Mouse (Mus musculus) C2C12 (cell line): ENCODE measurements around the gene Mpp6. TPM values are rescaled to one million over a fixed set of nuclear protein-coding genes. Genes with fewer than 3 reads are reported as not detected.

Experiments
- H3K27me3 ChIP-seq: one replicate; pipeline ENCODE4 v1.6.1; 2011; ENCODE audit not compliant: control insufficient read depth, insufficient read depth, insufficient read length
- H3K36me3 ChIP-seq: one replicate; pipeline ENCODE4 v1.6.1; 2011; ENCODE audit not compliant: control insufficient read depth, insufficient read depth
- H3K4me3 ChIP-seq: one replicate; pipeline ENCODE4 v1.5.1; 2011; ENCODE audit warnings: mild to moderate bottlenecking, control low read depth; ENCODE audit not compliant: poor library complexity, insufficient read depth, severe bottlenecking
- H3K79me2 ChIP-seq: one replicate; pipeline ENCODE4 v1.6.1; 2011; ENCODE audit not compliant: control insufficient read depth, insufficient read depth
- H3K79me3 ChIP-seq: one replicate; pipeline ENCODE4 v1.6.1; 2011; ENCODE audit warnings: low read depth, control low read depth
- H3ac ChIP-seq: one replicate; pipeline ENCODE3; 2011; ENCODE audit warnings: low read depth; ENCODE audit not compliant: control insufficient read depth, insufficient read length
- CEBPB ChIP-seq: IDR thresholded peaks from one replicate; pipeline ENCODE4 v1.6.1; 2011; ENCODE audit warnings: low read depth, mild to moderate bottlenecking, control low read depth, moderate library complexity
- CTCF ChIP-seq: IDR thresholded peaks from one replicate; pipeline ENCODE4 v1.5.1; 2011; ENCODE audit not compliant: control insufficient read depth, insufficient read depth, insufficient read length
- FOSL1 ChIP-seq: IDR thresholded peaks from one replicate; pipeline ENCODE4 v1.8.0; 2011; ENCODE audit warnings: mild to moderate bottlenecking, low read length; ENCODE audit not compliant: poor library complexity, insufficient read depth, severe bottlenecking
- MAX ChIP-seq: IDR thresholded peaks from one replicate; pipeline ENCODE4 v1.6.1; 2011; ENCODE audit warnings: mild to moderate bottlenecking, control low read depth
- MYOD1 ChIP-seq: IDR thresholded peaks from one replicate; pipeline ENCODE4 v1.6.1; 2011; ENCODE audit warnings: low read depth; ENCODE audit not compliant: control insufficient read depth, insufficient read length
- MYOG ChIP-seq: IDR thresholded peaks from one replicate; pipeline ENCODE4 v1.6.1; 2011; ENCODE audit not compliant: control insufficient read depth, insufficient read length; ENCODE audit errors: extremely low read depth
- USF1 ChIP-seq: IDR thresholded peaks from one replicate; pipeline ENCODE4 v1.6.1; 2011; ENCODE audit warnings: low read depth, mild to moderate bottlenecking, control low read depth, moderate library complexity
- polyA plus RNA-seq: library from polyadenylated mRNA; unstranded; fragments of >200 nt; fragmentation: generic; extraction: Trizol; gene quantifications from one replicate; pipeline ENCODE4 v1.2.1, GENCODE M21; 2012; ENCODE audit warnings: missing spikeins

Mpp6 gene
- polyA plus RNA-seq, 1 experiment, result 22.6 TPM

DNA sequence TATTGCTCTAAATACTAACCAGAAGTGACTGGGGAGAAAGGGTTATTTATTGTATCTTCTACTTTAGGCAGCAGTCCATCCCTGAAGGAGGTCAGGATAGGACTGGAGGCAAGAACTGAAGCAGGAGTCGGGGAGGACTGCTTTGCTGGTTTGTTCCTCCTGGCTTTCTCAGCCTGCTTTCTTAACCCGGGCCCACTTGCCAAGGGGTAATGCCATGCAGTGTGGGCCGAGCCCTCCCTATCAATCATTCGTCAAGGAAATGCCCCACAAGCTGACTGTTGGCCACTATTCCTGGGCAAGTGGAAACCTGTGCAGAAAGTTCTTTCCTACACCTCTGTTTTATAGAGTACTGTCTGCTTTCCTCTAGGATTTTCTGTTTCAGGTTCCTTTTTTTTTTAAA lies 39.3 kb downstream of the Mpp6 start:
- TF ChIP-seq MYOD1 (no peak), MYOG (no peak)
- Histone ChIP-seq H3K4me3 (no peak overlapping the region), H3K27me3 (no peaks in the 10 kb centered on the region), H3K36me3 (no peaks in the 10 kb centered on the region), H3ac (no peak overlapping the region), H3K79me2 (no peaks in the 10 kb centered on the region), H3K79me3 (no peaks in the 10 kb centered on the region)

DNA sequence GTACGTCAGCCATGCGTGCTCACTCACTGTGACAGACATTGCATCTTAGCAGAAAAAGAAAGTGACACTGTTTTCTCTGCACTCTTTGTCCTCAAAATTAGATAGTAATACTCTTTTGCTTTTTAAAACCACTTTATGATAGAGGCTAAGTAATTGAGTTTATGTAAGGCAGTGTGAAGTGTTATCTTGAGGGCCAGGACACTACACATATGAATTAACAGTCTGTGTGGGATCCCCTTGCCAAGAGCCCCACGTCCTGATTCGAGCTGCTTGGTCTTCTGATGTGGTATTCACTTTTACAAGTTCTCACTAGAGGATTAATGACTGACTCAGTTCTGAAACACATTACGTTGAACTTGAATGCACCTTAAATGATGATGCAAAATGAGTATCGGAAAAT lies 49.8 kb downstream of the Mpp6 start:
- H3K79me3 ChIP-seq, result no peaks in the 10 kb centered on the region
- H3ac ChIP-seq, result no peak overlapping the region
- H3K27me3 ChIP-seq, result no peaks in the 10 kb centered on the region
- no peak overlapping the region for H3K4me3 ChIP-seq
- no peak for TF ChIP-seq CEBPB
- no peak for TF ChIP-seq FOSL1
- peaks cover 9% of the 10 kb centered on the region for H3K36me3 ChIP-seq
- no peaks in the 10 kb centered on the region for H3K79me2 ChIP-seq

DNA sequence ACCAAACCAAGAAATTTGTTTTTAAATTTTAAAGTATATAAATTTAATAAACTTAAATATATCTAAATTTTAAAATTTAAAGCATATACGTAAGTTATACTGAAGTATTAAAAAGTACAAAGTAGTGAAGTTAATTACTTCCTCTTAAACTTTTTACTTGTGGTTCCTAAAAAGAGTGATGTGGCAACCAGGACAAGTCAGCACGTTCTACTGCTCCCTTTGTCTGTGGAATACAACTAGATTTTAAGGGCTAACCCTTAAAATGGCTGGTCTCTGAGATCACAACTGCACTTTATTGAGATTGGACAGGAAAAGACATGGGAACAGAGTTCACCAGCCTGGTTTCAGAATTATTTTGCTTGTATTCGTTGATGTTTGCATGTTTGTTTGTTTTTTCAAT lies 53.0 kb downstream of the Mpp6 start:
- no peaks in the 10 kb centered on the region for H3K79me2 ChIP-seq

GRCm38 (mm10) chr6:50168821-50169220 lies 58.8 kb downstream of the Mpp6 start:
- Histone ChIP-seq H3K79me2 (no peaks in the 10 kb centered on the region), H3K27me3 (no peaks in the 10 kb centered on the region), H3K79me3 (no peaks in the 10 kb centered on the region), H3K4me3 (no peak overlapping the region), H3ac (no peak overlapping the region), H3K36me3 (peaks cover 9% of the 10 kb centered on the region)
- TF ChIP-seq MYOD1, result no peak

More for the DNA sequence above, 53.0 kb downstream of the Mpp6 start:
- no peaks in the 10 kb centered on the region for H3K27me3 ChIP-seq
- no peak overlapping the region for H3K4me3 ChIP-seq
- H3K79me3 ChIP-seq, result no peaks in the 10 kb centered on the region
- no peak overlapping the region for H3ac ChIP-seq
- H3K36me3 ChIP-seq, result peaks cover 10% of the 10 kb centered on the region
- no peak for TF ChIP-seq MYOG
- TF ChIP-seq CTCF, result no peak
- TF ChIP-seq MAX, result no peak
- no peak for TF ChIP-seq MYOD1
- TF ChIP-seq CEBPB, result no peak
- no peak for TF ChIP-seq USF1
- no peak for TF ChIP-seq FOSL1

- H3ac ChIP-seq, result no peak overlapping the region
- no peak for TF ChIP-seq MYOG
- no peak for TF ChIP-seq FOSL1
- no peak for TF ChIP-seq USF1
- TF ChIP-seq CTCF, result no peak
- no peak for TF ChIP-seq CEBPB
- no peak for TF ChIP-seq MYOD1
- no peak for TF ChIP-seq MAX
These were observed 59.7 kb downstream of the Mpp6 start for GRCm38 (mm10) chr6:50169771-50170170.

DNA sequence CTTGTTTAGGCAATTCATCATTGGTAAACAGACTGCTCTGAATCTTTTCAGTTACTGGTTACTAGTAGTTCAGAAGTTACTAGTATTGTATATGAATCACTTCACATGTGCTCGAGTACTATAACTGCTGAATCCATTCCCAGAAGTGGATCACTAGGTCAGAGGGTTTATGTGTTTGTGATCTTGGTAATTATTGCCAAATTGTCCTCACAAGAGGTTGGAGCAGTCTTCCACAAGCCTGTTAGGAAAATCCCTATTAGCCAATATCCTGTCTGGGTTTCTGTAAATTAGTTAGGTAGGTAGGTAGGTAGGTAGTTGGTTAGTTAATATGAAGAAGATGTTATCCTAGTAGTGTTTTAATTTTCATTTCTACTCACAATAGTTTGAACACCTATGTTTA lies 65.7 kb downstream of the Mpp6 start:
- Histone ChIP-seq H3K79me3 (no peaks in the 10 kb centered on the region), H3K79me2 (no peaks in the 10 kb centered on the region), H3K4me3 (no peak overlapping the region), H3K36me3 (peaks cover 4% of the 10 kb centered on the region), H3ac (no peak overlapping the region), H3K27me3 (no peaks in the 10 kb centered on the region)
- no peak for TF ChIP-seq USF1

More at GRCm38 (mm10) chr6:50169771-50170170, 59.7 kb downstream of the Mpp6 start:
- H3K4me3 ChIP-seq, result no peak overlapping the region
- H3K79me2 ChIP-seq, result no peaks in the 10 kb centered on the region
- no peaks in the 10 kb centered on the region for H3K27me3 ChIP-seq
- peaks cover 5% of the 10 kb centered on the region for H3K36me3 ChIP-seq
- H3K79me3 ChIP-seq, result no peaks in the 10 kb centered on the region

DNA sequence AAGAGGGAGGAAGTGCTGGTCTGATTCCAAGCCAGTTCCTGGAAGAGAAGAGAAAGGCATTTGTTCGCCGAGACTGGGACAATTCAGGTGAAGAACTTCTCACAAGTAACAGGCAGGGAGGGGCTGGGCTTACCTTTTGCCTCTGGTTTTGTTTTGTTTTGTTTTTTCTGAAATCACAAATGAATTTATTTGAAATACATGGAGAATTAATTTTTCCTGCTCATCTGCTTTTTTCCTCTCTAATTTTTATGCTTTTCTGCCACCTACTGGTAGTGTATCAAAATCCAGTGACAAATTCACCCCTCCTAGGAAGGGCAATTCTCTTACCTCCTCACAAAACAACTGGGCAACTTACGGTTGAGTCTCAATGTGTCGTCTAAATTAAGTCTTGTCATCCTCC lies 70.1 kb downstream of the Mpp6 start:
- H3ac ChIP-seq, result no peak overlapping the region
- H3K27me3 ChIP-seq, result no peaks in the 10 kb centered on the region
- no peaks in the 10 kb centered on the region for H3K79me2 ChIP-seq
- H3K4me3 ChIP-seq, result no peak overlapping the region
- no peak for TF ChIP-seq MYOD1
- no peaks in the 10 kb centered on the region for H3K79me3 ChIP-seq
- peaks cover 31% of the 10 kb centered on the region for H3K36me3 ChIP-seq
